In genomic region chr9:122350396-122351130, GRCm38 (mm10) we compare ENCODE assay signal across 8 mouse cellular contexts. TPM values are rescaled to one million over a fixed set of nuclear protein-coding genes. Genes with fewer than 3 reads are reported as not detected.
DNase-seq lines count a peak whose midpoint lies in the region; ATAC-seq and TF ChIP-seq lines count a peak whose summit lies in the region.

No protein-coding gene starts in this region.

- H3K36me3 ChIP-seq in embryonic facial prominence, embryonic 12.5 days, result no peaks in the 10 kb centered on the region
- no peaks in the 10 kb centered on the region for H3K36me3 ChIP-seq in intestine, embryonic 15.5 days
- no peaks in the 10 kb centered on the region for H3K36me3 ChIP-seq in midbrain, embryonic 14.5 days (ENCODE audit: control insufficient read depth, insufficient read depth, low read length)

- no peak for DNase-seq in gastrocnemius, adult 2 months
- no peak for DNase-seq in gastrocnemius, postnatal 25 days
- no peak for DNase-seq in midbrain, embryonic 14.5 days
- no peak for DNase-seq in frontal cortex, postnatal 36 days (ENCODE audit: low spot score in 2 of 2)
- no peak for DNase-seq in thymus, postnatal 25 days

- H3K4me2 ChIP-seq in embryonic facial prominence, embryonic 12.5 days (replicated peaks), result peak overlapping the region; percentile 60
- peak overlapping the region; percentile 81; the same call in 1 of the 2 replicates for H3K4me2 ChIP-seq in intestine, embryonic 15.5 days (replicated peaks)
- H3K4me2 ChIP-seq in midbrain, embryonic 14.5 days (ENCODE audit: low read length), result peak overlapping the region; percentile 62

- no peak for ATAC-seq in embryonic facial prominence, embryonic 12.5 days (ENCODE audit: insufficient number of reproducible peaks, insufficient read depth, low FRiP score, low TSS enrichment)
- no peak for ATAC-seq in intestine, embryonic 15.5 days
- no peak for ATAC-seq in midbrain, embryonic 14.5 days (ENCODE audit: low FRiP score, low TSS enrichment)
- ATAC-seq in CD4-positive, CD25-positive, alpha-beta regulatory T cell, adult 4 months, result no peak

- no peaks in the 10 kb centered on the region for H3K4me1 ChIP-seq in embryonic facial prominence, embryonic 12.5 days
- no peaks in the 10 kb centered on the region for H3K4me1 ChIP-seq in intestine, embryonic 15.5 days (replicated peaks)
- H3K4me1 ChIP-seq in midbrain, embryonic 14.5 days (ENCODE audit: control insufficient read depth, insufficient read depth, low read length), result no peaks in the 10 kb centered on the region

- TF ChIP-seq CTCF in gastrocnemius, adult 2 months (IDR thresholded peaks at IDR 0.05), result no peak

- 70% methylated on average over 7 of the region's 7 CpGs for WGBS in embryonic facial prominence, embryonic 12.5 days
- WGBS in intestine, embryonic 15.5 days, result 71% methylated on average over 7 of the region's 7 CpGs
- 77% methylated on average over 7 of the region's 7 CpGs for WGBS in midbrain, embryonic 14.5 days

- no peaks in the 10 kb centered on the region for H3K9me3 ChIP-seq in embryonic facial prominence, embryonic 12.5 days
- H3K9me3 ChIP-seq in intestine, embryonic 15.5 days, result no peaks in the 10 kb centered on the region
- no peaks in the 10 kb centered on the region for H3K9me3 ChIP-seq in midbrain, embryonic 14.5 days (ENCODE audit: control insufficient read depth, low read length)

- no peak overlapping the region for H3K9ac ChIP-seq in embryonic facial prominence, embryonic 12.5 days
- no peak overlapping the region for H3K9ac ChIP-seq in intestine, embryonic 15.5 days
- H3K9ac ChIP-seq in midbrain, embryonic 14.5 days (replicated peaks; ENCODE audit: low read length), result no peak overlapping the region

- no peaks in the 10 kb centered on the region for H3K27me3 ChIP-seq in embryonic facial prominence, embryonic 12.5 days
- H3K27me3 ChIP-seq in intestine, embryonic 15.5 days (replicated peaks), result no peaks in the 10 kb centered on the region
- H3K27me3 ChIP-seq in midbrain, embryonic 14.5 days (ENCODE audit: control insufficient read depth, insufficient read depth, low read length), result no peaks in the 10 kb centered on the region

- intact Hi-C loops in gastrocnemius, adult 2 months (cut with DNase I), result no loop called here

- peak overlapping the region; percentile 91 for H3K4me3 ChIP-seq in gastrocnemius, adult 2 months
- H3K4me3 ChIP-seq in embryonic facial prominence, embryonic 12.5 days, result peak overlapping the region; percentile 74
- H3K4me3 ChIP-seq in intestine, embryonic 15.5 days (replicated peaks), result peak overlapping the region; percentile 83
- peak overlapping the region; percentile 71 for H3K4me3 ChIP-seq in midbrain, embryonic 14.5 days (replicated peaks; ENCODE audit: low read depth, low read length)

- H3K27ac ChIP-seq in gastrocnemius, adult 2 months, result peak overlapping the region; percentile 97
- H3K27ac ChIP-seq in embryonic facial prominence, embryonic 12.5 days, result 0 out of 2 replicates have a peak overlapping the region, but pooled peaks have one; percentile 58
- no peak overlapping the region for H3K27ac ChIP-seq in intestine, embryonic 15.5 days
- H3K27ac ChIP-seq in midbrain, embryonic 14.5 days (replicated peaks; ENCODE audit: low read depth, low read length), result no peak overlapping the region

RNA-seq across cellular contexts. Expression of gene Abhd5, which starts 0.8 kb away (rescaled TPM):
- 10 to 100 TPM; 41.2 to 53.5 TPM for total RNA-seq in gastrocnemius, adult 2 months (2021)
- 10 to 100 TPM; 31.7 to 43.5 TPM for total RNA-seq in gastrocnemius, postnatal 25 days (2021)
- 25.6 and 28.1 TPM in 2 replicates for polyA plus RNA-seq in embryonic facial prominence, embryonic 12.5 days (2016; fragmentation: Nextera tagmentation; extraction: Ambion mirVana)
- 19.0 and 19.5 TPM in 2 replicates for polyA plus RNA-seq in intestine, embryonic 15.5 days (2015; fragmentation: Nextera tagmentation; extraction: Ambion mirVana)
- polyA plus RNA-seq in midbrain, embryonic 14.5 days (2014; fragmentation: Nextera tagmentation; extraction: Ambion mirVana), result 22.0 and 28.0 TPM in 2 replicates
- 10 to 100 TPM; 15.8 to 17.5 TPM for polyA plus RNA-seq in CD4-positive, CD25-positive, alpha-beta regulatory T cell, adult 4 months (2017; shearing (Covaris generic))

RNA-seq across cellular contexts. Expression of gene Ano10, which starts 56.3 kb away (rescaled TPM):
- total RNA-seq in gastrocnemius, adult 2 months (2021), result 10 to 100 TPM; 40.7 to 49.0 TPM
- total RNA-seq in gastrocnemius, postnatal 25 days (2021), result 10 to 100 TPM; 36.6 to 43.5 TPM
- polyA plus RNA-seq in embryonic facial prominence, embryonic 12.5 days (2016; fragmentation: Nextera tagmentation; extraction: Ambion mirVana), result 39.0 and 39.2 TPM in 2 replicates
- 33.1 and 36.5 TPM in 2 replicates for polyA plus RNA-seq in intestine, embryonic 15.5 days (2015; fragmentation: Nextera tagmentation; extraction: Ambion mirVana)
- polyA plus RNA-seq in midbrain, embryonic 14.5 days (2014; fragmentation: Nextera tagmentation; extraction: Ambion mirVana), result 33.1 and 41.2 TPM in 2 replicates
- 10 to 100 TPM; 18.2 to 22.9 TPM for polyA plus RNA-seq in CD4-positive, CD25-positive, alpha-beta regulatory T cell, adult 4 months (2017; shearing (Covaris generic))

Comparison
In these comparisons a context has a peak if more than half of its experiments do, and no peak if none do; other contexts are left out.
1. H3K27ac ChIP-seq: peak in gastrocnemius, adult 2 months (single experiment) and embryonic facial prominence, embryonic 12.5 days (single experiment); none in intestine, embryonic 15.5 days (single experiment) and midbrain, embryonic 14.5 days (single experiment).
2. Peak in every context shown above with its lines, with median percentiles within 50 percentile points of each other: H3K4me3 ChIP-seq and H3K4me2 ChIP-seq.